Mouse (Mus musculus) inflammation-experienced regulatory T-cells, adult 6 months (primary cell): ENCODE measurements around the gene Mthfr. TPM values are rescaled to one million over a fixed set of nuclear protein-coding genes. Genes with fewer than 3 reads are reported as not detected.

Experiments
- ATAC-seq: one replicate; pipeline ENCODE4 v1.8.0; 2017
- polyA plus RNA-seq, 3 experiments: library from polyadenylated mRNA; unstranded; fragments of 100-300 nt; shearing (Covaris generic); gene quantifications; one replicate each; pipeline ENCODE4 v1.2.1; 2017

Mthfr gene
- polyA plus RNA-seq, 3 experiments from 2014 or later = 9.2 to 12.0 (median 9.5) TPM

DNA sequence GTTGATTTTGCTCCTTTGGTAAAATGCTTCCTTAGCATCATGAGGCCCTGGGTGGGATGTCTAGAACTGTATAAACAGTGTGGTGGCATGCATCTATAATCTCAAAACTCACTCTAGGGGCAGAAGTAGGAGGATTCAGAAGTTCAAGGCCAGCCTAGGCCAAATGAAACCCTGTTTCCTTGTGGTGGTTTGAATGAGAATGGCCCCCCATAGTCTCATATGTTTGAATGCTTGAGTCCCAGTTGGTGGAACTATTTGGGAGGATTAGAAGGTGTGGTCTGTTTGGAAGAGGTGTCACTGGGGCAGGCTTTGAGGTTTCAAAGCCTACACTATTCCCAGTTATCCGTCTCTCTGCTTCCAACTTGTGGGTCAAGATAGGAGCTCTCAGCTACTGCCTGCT, 52.3 kb downstream of the Mthfr start:
- no peak for ATAC-seq

DNA sequence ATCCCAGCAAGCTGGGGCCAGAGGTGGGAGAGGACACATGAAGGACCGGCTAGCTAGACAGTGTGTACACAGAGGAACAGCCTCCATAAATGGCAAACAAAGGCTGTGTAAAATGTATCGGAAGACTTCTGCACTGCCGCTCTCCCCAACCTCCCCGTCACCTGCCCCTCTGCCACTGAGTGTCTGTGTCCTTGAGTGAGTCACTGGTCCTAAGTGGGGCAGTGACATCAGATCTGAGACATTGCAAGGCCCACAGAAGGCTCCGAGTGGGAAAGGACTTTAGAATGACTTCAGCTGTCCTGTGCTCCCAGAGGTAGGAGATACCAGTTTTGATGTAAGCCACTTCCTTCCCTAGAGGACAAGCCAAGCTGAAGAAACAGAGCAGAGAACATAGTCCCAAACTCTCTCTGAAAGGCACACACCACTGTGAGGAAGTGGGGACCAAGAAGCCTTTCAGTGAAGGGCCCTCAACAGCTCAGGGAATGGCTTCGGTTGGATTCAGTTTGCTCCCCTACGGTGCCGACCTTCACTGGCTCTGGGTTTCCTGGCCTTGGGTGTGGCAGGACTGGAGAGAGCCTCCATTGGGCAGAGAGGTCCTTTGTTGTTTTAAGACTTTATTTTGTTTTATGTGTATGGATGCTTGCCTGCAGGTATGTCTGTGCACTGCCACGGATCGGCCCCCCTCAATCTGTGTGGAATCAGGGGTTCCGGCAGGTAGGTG, 53.8 kb downstream of the Mthfr start:
- ATAC-seq = no peak

DNA sequence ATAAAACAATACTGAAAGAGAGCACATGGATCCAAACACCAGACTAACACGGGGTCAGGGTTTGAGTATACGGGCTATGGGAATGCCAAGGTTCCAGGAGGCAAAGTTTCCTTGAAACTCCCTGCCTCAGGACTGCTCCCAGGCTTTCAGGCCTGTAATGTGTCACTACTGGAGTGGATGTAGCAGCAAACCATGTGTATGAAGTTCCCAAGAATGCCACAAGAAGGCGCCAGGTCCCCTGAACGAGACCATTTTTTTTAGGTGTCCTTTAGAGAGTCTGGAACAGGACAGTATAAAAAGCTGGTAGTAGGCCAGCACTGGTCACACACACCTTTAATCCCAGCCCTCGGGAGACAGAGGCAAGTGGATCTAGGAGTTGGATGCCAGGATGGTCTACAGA, 55.3 kb downstream of the Mthfr start:
- ATAC-seq = no peak

DNA sequence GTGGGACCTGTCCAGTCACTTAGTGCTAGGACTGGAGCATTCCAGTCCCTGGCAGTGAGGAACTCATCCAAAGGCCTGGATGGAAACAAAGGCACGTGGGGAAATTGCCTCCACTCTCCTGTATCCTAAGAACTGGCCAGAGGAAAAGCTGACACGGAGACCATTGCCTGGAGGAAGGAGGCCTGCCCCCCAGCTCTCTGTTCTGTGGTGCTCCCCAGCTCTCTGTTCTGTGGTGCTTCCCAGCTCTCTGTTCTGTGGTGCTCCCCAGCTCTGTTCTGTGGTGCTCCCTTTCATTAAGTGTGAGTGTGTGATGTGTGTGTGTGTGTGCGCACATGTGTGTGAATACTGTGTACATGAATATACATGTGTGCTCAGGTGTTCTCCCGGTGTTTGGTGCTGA, 56.2 kb downstream of the Mthfr start:
- no peak for ATAC-seq

DNA sequence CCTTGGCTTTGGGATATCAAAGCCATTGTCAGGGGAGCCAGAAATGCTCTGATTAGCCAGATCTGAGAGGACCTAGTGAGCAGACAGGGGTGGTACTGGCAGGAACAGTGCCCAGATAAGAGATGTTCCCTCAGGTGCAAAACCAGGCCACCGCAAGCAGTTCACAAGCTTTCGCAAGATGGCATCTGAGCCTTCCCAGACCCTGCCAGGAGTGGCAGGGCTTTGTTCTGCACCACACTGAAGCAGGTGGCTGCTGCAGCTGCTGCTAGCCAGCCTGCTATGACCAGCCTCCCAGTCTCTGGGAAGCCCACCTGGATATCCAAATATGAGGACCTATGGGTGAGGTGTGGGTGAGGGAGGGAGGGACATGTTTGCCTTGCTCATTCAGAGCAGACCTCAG, 59.1 kb downstream of the Mthfr start:
- no peak for ATAC-seq

DNA sequence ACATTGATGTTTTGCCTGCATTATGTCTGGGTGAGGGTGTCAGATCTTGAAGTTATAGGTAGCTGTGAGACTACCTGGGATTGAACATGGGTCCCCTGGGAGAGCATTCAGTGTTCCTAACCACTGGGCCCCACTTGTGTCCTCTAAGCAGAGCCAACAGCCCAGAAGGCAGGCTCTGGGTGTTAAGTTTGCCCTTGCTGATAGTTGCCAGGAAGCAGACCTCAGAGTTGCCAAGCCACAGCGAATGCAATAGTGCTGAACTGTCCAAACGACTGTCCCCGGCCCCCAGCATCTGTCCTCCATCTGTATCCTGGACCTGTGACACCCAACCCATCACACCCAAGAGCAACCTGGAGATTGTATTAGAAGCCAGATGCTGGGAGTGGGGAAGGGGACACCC, 59.8 kb downstream of the Mthfr start:
- no peak for ATAC-seq

DNA sequence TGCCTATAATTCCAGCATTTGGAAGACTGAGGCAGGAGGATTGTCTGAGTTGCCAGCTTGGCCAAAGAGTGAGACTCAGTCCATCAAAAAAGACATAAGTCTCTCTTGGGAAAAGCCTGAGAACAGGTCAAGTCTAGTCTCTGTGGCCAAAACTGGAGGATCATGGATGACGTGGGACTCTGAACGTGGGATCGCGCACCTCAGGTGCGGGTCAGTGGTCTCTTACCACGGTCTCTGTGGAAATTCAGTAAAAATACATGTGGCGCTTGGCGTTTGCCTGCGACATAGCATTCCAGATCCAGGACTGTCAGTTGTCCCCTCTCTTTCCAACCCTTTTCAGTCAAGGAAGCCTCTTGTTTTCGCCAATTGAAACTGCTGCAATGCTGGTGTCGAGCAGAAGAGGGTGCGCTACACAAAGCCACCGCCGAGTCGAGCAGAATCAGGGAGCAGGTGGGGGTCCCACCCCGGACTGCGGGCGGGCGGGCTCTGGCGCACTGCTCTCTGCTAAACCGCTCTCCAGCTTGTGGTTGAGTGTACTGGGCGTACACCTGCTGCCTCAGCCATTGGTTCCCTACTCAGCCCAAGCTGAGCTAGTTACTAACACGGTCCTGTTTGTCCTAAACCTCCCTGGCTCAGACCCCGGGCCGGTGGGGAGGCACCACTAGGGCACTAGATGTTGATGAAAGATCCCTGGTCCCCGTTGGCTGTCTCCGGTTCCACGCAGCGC, 63.1 kb downstream of the Mthfr start:
- peak; percentile 54 for ATAC-seq

DNA sequence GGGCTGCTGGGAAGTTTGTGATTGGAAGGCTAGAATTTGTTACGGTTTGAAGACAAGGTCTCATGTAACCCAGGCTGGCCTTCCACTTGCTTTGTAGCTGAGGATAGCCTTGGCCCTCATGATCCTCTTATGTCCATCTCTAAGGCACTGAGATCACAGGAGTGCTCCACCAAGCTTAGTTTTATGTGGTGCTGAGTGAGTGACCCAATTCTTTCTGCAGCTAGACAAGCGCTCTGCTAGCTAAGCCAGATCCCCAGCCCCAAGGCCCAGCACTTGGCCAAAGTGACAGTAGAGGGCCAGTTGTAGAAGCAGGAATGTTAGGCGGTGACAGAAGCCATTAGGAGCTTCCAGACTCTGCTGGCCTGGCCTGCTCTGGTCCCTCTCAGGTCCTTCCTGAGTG, 65.3 kb downstream of the Mthfr start:
- ATAC-seq = no peak

DNA sequence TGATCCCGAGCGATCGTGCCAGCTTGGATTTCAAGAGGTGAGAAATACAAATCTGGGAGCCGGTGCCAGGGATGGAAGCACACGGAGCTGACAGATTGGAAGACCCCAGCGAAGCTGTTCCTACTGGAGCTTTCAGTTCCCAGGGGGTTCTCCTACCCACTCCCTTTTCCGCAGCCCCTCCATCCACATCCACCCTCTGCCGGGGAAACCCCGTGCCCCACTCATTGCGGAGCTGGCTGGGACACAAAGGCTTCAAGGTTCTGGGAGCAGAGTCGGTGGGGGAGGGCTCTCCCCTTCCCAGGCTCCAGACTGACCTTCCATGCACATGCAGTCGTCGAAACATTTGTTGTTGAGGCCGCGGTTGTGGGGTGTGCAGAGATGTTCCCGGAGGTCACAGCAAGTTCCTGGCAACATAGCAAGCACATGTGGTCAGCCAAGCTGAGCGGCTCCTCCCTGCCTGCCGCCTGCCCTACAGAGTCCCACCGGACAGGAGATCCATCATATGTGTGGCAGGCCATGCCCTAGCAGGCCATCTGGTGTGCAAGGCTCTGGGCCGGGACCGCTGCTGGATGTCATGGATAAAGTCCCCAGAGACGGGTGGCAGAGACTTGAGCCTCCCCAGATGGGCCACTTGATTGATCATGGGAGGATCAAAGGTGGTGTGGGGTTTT, 68.9 kb downstream of the Mthfr start:
- ATAC-seq = no peak

DNA sequence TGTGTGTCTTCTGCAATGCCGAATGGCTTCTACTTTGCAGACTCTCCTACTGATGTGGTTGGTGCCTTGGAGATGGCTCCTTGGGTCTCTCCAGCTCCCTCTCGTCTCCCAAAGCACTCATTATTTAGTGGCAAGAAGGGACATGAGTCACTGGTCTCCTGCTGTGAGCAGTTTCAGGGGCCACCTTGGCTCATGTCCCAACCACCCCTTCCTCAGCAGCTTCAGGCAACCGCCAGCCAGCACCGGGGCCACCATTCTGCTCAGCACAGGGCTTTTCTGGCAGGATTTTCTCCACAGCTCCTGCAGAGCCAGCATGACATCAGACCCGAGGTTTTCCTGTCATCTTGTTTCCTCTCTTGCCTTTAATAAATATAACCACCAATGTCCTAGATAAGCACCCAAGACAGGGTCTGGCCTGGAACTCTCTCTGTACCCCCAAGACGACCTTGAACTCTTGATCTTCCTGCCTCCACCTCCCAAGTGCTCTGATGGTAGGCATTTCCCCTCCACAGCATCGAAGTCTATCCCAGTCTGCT, 69.8 kb downstream of the Mthfr start:
- ATAC-seq = no peak

Other genes starting within 250 kb of the Mthfr start
- gene Zfp984, start 229.3 kb upstream of the Mthfr start, polyA plus RNA-seq = 10 to 100 TPM; 18.6 to 25.6 (median 23.7) TPM
- 10 to 100 TPM in 1 of 3 experiments, 1 to 10 TPM in 2; 5.5 to 10.0 (median 7.5) TPM for gene Zfp933, start 190.7 kb upstream of the Mthfr start, polyA plus RNA-seq
- 100 to 1,000 TPM in 1 of 3 experiments, 10 to 100 TPM in 2; 59.0 to 116 (median 71.4) TPM for gene Miip, start 170.3 kb upstream of the Mthfr start, polyA plus RNA-seq
- 1 to 10 TPM; 4.0 to 8.1 (median 4.5) TPM for gene Fv1, start 170.1 kb upstream of the Mthfr start, polyA plus RNA-seq
- gene Mfn2, start 134.4 kb upstream of the Mthfr start, polyA plus RNA-seq = 10 to 100 TPM; 20.5 to 25.5 (median 21.2) TPM
- gene Plod1, start 102.3 kb upstream of the Mthfr start, polyA plus RNA-seq = 1 to 10 TPM; 1.3 to 4.5 (median 3.1) TPM
- 10 to 100 TPM in 1 of 3 experiments, 1 to 10 TPM in 2; 7.2 to 11.6 (median 8.3) TPM for gene 2510039O18Rik, start 98.2 kb upstream of the Mthfr start, polyA plus RNA-seq
- gene Nppb, start 53.3 kb upstream of the Mthfr start, polyA plus RNA-seq = not detected
- gene Nppa, start 38.4 kb upstream of the Mthfr start, polyA plus RNA-seq = not detected
- 1 to 10 TPM; 3.8 to 7.0 (median 6.3) TPM for gene Clcn6, start 256 bp upstream of the Mthfr start, polyA plus RNA-seq
- gene Agtrap, start 49.0 kb downstream of the Mthfr start, polyA plus RNA-seq = 10 to 100 TPM; 13.3 to 21.5 (median 14.3) TPM
- gene Mad2l2, start 91.3 kb downstream of the Mthfr start, polyA plus RNA-seq = 10 to 100 TPM; 36.3 to 49.1 (median 39.6) TPM
- not detected for gene Draxin, start 91.6 kb downstream of the Mthfr start, polyA plus RNA-seq
- 10 to 100 TPM; 48.0 to 55.6 (median 52.6) TPM for gene Fbxo6, start 113.1 kb downstream of the Mthfr start, polyA plus RNA-seq
- gene Fbxo44, start 121.4 kb downstream of the Mthfr start, polyA plus RNA-seq = 1 to 10 TPM in 2 of 3 experiments, under 1 TPM in 1; 0.44 to 4.3 (median 4.1) TPM
- gene Fbxo2, start 121.5 kb downstream of the Mthfr start, polyA plus RNA-seq = not detected
- gene Disp3, start 248.9 kb downstream of the Mthfr start, polyA plus RNA-seq = not detected